Mouse (Mus musculus) embryo, embryonic 11.5 days (tissue): ENCODE results near the gene Hpse2.

Experiments
- DNase-seq: peaks from one replicate; pipeline ENCODE4 v3.0.0-alpha.2; 2012; ENCODE audit warnings: low read depth, low spot score

Gene Hpse2

DNA sequence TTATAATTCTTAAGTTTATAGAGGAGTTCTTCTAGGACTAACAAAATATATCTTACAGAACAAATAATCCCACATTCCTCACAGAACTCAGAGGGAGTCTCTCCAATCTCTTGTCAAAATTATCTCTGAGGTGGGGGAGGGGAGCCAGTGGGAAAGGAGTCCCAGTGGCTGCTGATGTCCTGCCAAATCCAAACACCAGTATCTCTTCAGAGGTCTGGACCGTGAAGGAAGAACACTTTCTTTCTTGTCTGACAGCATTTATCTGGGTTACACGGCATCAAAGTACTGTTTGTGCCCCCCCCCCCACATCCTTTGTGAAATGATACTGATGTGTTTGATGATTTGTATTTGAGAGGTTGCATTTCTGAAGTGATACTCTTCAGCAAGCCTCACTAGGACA lies 213.3 kb downstream of the Hpse2 start:
- no peak for DNase-seq

DNA sequence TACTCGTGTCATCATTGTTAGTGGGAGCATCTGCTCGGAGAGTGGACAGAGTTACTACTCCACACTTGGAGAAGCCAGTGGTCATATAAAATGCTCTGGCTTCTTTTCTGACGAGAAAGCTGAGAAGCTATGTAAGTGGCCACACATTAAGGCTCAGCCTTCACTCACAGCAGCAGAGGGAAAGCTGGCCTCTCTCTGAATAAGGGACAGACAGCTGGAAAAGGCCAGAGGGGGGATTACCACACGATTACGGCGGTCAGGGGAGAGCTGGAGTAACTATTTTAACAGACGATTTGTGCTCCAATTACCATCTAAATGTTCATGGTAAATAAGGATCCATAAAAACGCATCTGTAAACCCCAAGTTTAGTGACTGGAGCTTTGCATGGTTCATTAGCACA lies 232.1 kb downstream of the Hpse2 start:
- DNase-seq: no peak

DNA sequence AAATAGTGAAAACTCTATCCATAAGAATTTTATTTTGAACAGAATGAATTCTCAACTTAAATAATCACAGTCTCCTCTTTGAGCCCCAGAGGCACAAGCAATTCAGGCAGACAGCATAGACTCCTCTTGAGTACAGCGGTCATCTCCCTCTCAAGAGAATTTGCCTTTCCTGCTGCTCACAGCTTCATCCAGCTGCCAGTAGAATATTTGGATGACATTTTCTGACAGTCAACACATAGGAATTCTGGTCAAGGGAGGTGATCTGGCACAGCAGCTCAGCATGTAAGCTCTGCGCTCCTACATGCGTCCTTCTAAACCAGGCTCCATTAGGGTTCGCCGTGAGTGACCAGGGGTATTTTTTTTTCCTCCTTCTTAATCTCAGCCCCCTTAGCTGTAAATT lies 232.6 kb downstream of the Hpse2 start:
- DNase-seq: no peak

DNA sequence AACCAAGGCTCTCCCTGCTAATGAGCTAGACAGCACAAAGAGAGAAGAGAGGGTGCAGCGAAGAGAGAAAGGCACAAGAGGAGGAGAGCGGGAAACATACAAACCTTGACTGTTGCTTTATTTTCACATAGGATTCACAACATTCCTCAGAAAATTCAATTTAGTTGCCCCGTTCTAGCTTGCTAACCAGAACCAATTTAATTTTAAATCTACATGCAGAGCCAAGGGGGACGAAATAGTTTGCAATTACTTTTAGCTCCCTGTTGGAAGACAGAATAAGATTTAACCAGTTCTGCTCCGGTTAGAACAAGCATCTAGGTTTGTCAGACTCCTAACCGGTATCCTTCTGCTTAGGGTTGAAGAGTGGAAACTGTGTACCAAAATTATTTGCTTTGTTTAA lies 240.3 kb downstream of the Hpse2 start:
- no peak for DNase-seq

DNA sequence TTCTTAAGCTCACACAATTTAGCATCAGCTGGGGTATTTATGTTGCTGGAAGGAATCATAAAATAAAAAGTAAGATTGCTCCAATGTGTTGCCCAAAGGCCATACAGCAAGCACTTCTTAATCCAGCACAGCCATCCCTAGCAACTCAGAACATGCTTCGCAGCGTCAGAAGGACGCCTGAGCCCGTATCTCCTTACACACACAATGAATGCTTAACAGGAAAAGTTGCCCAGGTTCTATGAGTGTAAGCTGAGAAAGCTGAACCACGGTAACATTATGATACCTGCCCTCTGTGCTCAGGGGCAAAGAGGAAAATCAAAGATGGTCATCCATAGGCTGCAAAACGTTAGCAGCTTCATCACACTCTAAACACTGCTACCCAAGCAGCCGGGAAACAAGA lies 241.3 kb downstream of the Hpse2 start:
- no peak for DNase-seq

DNA sequence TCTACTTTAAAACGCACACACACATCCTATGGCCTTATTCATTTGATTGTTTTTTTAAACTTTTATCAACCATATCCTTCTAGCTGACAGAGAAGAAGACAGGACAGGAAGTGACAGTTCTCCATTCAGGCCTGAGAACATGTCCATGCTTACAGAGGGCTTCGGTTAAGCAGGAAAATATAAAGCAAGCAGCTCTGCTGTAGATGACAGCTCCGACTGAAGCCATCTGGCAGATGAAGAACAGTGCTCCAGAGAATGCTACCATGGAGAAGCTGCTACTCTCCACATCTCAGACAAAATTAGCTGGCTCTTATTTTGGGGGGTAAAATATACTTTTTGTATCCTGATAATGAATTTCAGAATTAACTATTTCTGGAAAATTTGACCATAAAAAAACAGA lies 246.5 kb downstream of the Hpse2 start:
- DNase-seq: no peak

DNA sequence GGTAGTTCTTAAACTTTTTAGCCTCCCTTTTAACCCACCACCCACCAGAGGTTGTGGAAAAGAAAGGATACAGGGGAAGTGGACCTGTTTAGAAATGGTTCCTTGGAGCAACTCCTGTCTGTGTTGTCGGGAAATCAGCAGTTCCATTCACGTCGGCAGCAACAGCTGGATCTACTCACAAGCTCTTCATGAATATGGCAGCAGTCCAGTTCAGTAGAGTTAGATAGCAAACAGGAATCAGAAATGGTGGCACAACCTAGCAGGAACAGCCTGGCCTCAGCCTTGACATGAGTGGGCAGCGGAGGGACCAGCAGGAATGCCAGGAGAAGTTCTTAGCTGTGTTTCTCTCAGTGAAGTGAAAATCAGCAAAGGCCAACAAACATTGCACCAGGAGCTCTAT lies 278.4 kb downstream of the Hpse2 start:
- DNase-seq: no peak

DNA sequence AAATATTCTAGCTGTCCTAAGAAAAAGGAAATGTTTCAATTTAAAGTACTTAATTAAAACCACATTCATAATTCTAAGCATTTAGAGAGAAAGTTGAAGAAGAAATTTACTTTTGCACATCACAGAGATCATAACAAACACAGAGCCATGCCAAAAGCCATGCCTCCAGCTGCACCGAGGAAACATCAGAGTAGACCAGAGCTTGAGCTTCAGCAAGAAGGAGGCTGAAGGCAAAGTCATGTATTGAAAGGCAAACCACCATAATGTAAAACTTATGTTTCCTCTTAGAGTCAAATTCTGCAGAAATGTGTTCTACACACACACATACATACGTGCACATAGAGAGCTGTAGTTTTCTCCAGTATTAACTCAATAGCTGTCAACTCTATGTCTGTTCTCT lies 291.2 kb downstream of the Hpse2 start:
- DNase-seq: no peak

DNA sequence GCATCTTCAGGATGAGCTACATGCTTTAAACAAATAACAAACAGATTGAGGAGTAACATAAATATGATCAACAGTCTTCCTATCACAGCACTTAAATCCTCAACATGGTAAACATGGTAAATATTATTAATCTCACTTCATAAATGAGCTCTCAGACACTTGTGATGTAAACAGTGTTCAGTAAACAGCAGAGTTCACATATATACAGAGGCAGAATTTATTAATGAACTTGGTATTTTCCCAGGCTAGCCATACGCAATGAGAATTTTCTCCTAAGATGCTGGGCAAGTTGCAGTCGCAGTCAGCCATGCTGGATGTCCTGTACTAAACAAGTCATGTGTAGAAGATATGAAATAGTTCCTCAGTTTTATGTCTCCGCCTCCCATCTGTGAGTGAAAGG lies 300.9 kb downstream of the Hpse2 start:
- no peak for DNase-seq

DNA sequence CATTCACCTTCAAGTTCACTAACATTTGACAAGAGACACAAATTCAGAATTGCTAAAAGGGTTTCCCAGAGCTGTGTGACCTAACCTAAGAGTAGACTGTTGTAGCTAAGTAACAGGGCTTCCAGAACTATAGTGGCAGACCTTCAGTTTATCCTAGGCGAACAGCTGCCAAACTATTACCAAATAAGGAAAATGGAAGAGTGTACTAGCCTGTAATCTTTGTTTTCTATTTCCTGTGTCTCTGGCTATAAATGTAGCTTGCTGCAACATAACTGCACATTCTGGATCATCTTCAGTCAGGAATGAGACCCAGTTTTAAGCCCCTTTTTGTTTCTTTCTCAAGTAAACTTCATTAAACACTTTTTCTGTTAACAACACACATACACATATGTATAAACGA lies 324.0 kb downstream of the Hpse2 start:
- no peak for DNase-seq

DNA sequence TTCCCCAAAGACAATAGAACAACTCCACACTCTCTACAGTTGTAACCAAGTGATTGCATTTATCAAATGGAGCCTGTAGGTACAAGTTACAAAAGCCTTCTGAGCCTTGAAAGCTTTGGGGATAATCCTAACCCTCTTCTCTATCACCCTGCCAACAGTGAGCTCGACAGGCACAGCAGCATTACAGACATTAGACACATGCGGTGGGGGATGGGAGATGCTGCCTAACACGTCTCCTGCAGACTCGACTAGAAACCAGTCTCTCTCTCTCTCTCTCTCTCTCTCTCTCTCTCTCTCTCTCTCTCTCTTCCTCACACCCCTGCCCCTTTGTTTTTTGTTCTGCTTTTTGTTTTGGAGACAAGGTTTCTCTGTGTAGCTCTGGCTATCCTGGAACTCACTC lies 343.6 kb downstream of the Hpse2 start:
- no peak for DNase-seq

DNA sequence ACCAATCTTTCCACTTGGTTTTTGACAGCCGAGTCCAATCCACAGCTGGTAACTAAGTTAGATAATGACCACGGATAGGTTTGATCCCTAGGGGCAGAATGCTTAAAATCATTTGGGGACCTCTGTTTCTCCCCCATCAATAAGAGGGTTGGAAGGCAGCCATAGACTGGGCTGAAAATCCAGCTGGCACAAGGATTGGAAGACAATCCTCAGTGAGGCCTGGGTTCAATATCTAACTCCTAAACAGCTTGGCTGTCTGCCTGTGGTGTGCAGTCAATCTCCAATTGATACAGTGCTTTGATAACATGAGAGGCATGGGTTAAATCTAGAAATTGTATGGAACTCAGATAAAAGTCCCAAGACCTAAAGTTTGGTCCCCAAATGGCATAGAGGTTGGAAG lies 345.4 kb downstream of the Hpse2 start:
- no peak for DNase-seq

DNA sequence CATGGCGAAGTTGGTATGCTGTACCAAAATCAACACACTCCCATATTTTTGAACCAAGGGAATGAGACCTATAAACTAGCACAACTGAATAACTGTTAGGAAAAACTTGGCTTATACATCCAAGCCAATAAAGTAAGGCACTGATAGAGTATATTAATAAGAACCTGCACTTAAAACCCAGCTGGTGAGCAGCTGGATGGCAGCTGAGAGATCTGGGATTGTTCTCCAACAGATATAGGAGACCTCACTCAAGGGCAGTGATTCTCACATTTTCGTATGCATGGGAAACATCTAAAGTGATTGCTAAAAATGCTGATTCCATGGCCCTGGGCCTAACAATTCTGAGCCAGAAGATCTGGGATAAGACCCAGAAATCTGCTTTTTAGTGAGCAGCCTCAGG lies 345.9 kb downstream of the Hpse2 start:
- DNase-seq: no peak

DNA sequence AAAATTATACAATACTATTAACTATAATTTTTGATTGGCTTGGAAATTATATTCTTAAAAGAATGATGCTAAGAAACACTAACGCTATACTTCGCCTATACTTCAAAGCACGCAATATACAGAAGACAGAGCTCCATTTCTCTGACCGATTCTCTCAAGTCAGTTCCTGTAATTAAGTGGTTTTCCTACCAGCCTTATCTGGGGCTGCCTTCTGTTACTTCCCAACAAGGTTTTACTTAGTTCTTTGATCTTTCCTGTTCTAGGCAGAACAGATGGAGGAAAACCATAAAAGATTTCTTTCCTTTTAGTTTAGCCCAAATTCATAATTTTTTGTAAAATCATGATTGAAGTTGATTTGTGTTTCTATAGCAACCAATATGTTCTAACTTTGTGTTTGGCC lies 351.8 kb downstream of the Hpse2 start:
- no peak for DNase-seq

DNA sequence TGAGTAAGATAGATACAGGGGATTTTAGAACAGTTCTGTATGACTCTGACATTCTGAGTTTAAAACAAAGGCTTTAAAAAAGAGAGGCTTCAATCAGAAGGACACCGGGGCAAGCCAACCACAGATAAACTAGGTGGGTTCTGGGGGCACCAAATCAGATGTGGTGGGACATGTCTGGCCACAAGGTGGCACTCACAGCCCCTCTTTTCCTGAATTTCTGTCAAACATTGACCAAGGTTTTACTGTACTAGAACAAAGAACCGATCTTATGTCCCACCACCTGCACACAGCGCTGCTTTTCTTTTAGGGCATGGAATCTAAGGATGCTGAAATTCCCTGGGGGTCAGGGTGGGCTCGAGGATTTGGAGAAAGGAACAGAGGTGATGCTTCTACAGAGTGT lies 360.9 kb downstream of the Hpse2 start:
- DNase-seq: peak; percentile 30

DNA sequence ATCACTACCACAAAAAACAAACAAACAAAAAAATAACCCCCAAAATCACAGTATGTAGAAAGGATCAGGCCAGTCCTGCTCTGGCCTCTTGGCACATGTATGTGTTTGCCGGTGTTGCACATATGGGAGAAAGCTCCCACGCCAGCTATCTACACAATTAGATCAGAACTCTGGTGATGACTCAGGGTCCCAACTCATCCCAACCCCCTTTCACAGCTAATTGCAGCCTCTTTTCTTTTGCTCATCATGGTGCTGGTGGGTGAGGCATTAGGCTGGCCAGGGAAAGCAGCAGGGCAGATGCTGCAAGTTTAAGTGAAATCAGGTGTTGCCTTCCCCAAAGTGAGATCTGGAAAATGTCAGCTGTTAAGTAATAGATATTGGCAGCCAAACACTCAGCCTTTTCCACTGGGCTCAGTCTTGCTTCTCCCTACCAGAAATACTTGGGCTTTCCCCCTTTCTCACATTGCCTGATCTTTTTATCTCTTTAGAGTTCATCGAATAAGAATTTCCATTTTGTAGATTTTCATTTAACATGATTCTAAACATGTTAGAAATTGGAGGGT lies 365.5 kb downstream of the Hpse2 start:
- no peak for DNase-seq

DNA sequence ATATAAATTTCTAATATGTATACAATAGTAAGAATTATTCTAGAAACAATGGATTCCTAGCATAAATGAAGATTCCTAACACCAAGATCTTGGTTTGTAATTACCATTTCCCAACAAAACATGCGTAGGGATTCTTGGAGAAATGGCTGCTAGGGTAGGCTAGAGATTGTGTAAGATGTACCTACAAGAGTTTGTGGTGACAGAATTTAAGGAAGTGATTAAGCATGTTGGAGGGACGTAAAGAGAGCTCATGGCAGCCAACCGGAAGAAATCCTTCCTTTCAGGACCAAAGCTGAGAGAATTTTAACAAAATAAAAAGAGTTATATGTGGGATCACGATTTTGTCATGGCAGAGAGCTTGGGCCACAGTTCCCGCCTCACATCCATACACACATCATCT lies 369.4 kb downstream of the Hpse2 start:
- no peak for DNase-seq

DNA sequence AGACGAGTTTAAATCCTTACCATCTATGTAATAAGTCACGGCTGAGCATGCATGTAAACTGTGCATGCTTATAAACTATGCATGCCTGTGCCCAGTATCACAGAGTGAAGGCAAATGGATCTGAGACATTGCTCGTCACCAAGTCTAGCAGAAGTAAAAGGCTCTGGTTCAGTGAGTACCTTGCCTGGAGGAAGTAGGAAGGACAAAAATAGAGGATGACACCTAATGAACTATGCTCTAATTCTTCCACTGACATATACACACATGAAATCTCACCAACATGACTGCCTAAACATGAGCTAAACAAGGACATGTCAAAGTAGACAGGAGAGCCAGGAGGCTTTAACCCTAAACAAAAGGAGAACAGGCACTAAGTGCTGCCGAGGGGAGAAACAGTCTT lies 391.7 kb downstream of the Hpse2 start:
- DNase-seq: no peak

DNA sequence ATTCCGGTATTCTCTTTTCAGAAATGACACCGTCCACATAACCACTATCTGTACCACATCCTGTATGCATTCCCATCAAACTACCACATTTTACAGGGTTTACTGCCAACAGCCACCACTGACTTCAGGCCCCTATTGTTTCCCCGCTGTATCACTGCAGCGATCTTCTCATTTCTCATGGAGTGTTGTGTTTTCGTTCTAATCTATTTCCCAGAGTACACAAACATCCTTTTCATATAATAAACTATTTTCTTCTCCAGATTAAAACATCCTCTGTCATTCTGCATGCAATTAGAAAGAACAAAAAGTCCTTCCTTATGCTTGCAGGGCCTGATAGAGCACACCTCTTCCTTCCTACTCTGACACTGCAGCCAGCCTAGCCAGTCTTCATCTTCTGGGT lies 399.3 kb downstream of the Hpse2 start:
- DNase-seq: no peak

DNA sequence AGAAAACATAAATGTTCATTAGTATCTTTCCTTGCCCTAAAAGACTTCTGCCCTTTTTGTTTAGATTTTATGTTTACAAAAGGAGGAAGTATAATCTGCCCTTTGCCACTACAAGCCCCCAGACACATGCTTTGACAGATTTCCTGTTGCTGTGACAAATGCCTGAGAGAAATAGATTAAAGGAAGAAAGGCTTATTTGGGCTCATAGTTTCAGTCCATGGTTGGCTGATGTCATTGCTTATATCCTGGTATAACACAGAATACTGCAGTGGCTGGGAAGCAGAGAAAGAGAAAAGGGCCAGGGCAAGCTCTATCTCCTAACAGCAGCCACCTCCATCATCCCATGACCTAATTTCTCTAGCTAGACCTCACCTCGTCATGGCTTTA lies 401.8 kb downstream of the Hpse2 start:
- DNase-seq: no peak

DNA sequence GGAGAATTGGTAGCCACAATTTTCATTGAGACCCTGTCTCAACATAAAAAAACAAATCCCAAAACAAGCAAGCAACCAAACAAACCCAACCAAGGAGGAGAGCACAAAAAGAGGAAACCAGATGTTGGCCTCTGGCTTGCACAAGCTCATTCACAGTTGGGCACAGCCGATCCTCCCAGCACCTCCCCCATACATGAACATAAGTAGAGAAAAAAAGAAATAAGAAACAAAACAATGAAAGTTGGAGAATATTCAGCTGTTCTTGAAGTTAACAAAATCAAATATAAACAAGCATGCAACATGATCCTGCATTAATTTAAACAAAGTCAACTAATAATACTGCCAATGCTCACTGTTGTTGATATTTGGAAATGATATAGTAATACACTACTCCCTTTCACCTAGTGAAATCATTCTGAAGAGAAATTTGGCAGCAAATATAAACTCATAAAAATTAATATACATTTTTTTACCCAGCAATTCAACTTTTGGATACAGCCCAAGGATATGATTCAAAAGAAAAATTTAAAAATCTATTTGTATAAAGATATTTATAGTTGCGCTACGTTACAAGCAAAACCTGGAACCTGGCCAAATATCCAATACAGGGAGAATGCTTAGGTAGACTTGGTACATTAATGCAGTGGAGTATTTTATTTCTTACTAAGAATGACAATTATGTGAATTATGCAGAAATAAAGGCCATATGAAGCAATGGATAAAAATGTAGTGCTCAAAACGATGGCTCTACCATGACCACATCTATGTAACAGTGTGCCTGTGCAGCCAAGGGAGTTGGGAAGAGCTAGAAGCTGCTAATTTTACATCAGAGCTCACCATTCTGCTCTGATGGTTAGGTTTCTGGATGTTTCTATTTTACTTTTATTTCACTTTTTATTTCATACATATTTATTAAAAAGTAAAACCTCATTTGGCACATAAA lies 402.5 kb downstream of the Hpse2 start:
- DNase-seq: no peak

DNA sequence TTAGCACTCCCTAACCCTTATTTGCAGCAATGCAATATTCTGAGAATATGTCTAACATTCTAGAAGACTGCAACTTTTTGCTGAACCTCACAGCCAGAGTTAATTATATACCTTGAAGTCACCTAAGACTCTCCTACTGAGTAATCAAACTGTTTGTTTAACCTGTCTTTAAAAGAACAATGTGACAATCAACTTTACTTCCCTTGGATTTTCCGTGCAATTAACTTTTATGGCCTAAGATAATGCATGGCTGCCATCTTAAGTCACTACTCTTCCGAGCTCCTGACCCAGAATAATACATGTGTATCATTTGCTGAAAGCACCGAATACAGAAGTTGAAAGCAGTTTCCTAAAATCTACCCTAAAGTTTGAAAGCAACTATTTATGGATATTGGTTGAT lies 407.6 kb downstream of the Hpse2 start:
- no peak for DNase-seq

DNA sequence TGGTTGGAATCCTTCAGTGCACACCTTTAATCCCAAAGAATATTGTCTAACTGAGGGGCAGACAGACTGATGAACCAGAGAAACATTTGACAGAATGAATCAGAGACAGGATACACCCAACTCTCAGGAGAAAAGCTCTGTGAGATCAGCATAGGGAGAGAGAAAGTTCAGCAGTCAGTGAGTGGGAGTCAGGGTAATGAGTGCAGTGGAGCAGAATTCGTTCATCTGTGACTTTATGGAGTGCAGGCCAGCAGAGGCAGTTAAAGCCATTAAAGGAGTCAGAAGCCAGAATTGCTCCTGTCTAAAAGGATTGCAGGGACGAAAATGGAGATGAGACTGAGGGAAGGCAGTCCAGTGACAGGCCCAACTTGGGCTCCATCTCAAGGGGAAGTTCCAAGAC lies 410.2 kb downstream of the Hpse2 start:
- no peak for DNase-seq

DNA sequence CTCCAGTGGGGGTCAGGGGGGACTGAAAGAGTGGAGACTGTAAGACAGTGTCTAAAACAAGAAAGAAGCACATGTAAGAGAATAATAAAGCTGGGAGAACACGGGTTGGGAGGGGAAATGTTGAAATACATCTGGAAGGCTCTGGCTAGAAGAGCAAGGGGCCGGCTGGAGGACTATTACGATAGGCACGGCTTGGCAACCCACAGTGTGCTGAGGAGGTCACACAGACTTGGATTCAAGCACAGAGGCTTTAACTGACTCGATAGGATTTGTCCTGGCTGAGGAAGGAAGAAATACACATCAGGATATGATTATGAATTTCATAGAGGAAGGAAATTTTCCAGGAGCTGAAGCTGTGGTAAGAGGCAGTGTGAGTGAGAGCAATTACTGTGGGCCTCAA lies 414.4 kb downstream of the Hpse2 start:
- DNase-seq: no peak
